Mouse (Mus musculus): ENCODE data around the gene Slc16a3. TPM values are rescaled to one million over a fixed set of nuclear protein-coding genes. Genes with fewer than 3 reads are reported as not detected.

Gene Slc16a3
- total RNA-seq (2023): 470 and 646 TPM in 2 replicates

DNA sequence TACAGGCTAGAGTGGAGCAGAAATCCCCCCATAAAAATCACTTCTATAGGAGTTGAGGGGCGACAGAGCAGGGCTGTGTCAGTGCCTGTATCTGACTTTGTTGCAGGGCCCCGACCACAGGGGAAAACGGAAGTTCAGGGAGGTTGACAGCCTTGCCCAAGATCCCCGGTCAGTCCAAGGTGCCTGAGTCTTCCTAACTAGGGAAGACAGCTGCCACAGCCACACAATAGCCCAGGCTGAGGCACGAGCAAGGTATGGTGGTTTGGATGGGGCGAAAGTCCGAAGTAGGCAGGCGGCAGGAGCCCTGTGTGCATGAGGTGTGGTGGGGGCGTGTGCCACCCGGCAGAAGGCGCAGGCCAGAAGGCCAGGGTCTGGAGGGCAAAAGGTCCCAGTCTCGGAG, at the start of gene Slc16a3:
Slc16a3 (plus strand) TSS at position 153 of the 400 bp plus-strand sequence.

DNA sequence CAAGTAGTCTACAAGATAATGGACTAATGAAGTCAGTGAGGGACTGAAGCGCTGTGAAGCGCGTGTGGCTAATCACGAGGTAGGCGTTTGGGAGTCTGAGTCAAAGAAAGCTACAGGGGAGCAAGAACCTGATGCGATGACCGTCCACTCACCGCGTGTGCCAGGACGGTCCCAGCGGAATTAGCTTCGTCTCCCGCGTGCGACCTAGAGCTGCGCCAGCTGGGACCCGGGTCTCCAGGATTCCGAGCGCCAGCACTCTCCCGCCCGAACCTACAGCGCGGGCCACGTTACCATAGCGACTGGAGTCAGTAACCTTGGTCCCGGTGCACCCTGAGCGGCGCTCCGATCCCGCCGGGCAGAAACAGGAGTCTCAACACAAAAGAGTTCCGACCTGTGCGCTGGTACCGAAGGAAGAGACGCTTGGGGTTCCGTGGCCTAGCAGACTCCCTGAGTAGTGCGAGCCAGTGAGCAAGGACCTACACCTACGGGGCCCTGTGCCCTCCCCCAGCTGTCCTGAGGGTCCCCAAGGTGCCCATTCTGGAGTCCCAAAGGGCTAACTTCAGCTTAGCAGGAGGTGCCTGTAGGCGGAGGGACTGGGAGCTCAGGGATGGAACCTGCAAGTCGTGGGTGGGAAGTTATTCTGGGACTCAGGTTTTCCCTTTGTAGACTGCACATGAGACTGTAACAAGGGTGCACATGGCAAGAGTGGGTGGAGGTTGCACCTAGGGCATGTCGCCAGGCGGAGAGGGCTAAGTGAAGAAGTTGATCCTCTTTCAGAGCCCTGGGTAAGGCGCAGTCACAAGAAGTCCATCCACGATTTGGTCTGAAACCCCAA, 15.5 kb upstream of the Slc16a3 start, which contains the start of gene Ccdc57:
Ccdc57 (minus strand) TSS at position 309 of the 835 bp plus-strand sequence.

DNA sequence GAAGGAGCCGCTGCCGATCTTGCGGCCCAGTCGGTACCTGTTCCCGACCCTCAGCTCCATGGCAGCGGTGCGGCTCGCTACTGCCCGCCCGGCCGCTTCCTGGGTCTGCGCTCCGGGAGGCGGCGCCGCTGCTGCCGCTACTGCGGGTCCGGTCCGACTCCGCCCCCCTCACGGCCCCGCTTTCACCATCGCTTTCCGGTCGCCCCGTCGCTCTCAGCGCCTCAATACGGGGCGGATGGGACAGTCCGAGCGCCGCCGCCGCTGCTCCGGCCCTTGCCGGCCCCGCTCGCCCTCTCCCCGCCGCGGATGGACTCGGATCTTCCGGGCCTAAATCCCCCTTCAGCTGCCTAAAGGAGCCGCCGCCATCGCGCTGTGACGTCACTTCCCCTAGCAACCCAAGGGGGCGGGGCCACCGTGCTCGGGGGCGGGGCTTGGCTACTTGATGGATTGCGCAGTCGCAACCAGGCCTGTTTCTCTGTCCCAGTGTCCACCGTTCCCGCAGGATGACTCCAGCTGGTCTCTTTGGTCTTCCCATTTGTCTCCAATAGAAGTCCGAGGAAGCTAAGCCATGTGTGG, 42.8 kb downstream of the Slc16a3 start, which contains the start of gene Csnk1d:
Csnk1d (minus strand) TSS at position 380 of the 576 bp plus-strand sequence.

Other genes with a start within 250 kb of the Slc16a3 start
- gene Cenpx, start 234.7 kb upstream of the Slc16a3 start, total RNA-seq (2023): 30.2 and 33.5 TPM in 2 replicates
- 9.1 and 10.4 TPM in 2 replicates for gene Lrrc45, start 234.6 kb upstream of the Slc16a3 start, total RNA-seq (2023)
- gene Rac3, start 227.0 kb upstream of the Slc16a3 start, total RNA-seq (2023): 0.88 and 1.2 TPM in 2 replicates
- 5.6 and 6.1 TPM in 2 replicates for gene Dcxr, start 221.2 kb upstream of the Slc16a3 start, total RNA-seq (2023)
- gene Cbr2, start 216.4 kb upstream of the Slc16a3 start, total RNA-seq (2023): 2.3 and 2.9 TPM in 2 replicates
- 36.2 and 41.5 TPM in 2 replicates for gene Hmga1b, start 185.7 kb upstream of the Slc16a3 start, total RNA-seq (2023)
- 12.0 and 12.2 TPM in 2 replicates for gene Rfng, start 164.3 kb upstream of the Slc16a3 start, total RNA-seq (2023)
- gene Gps1, start 164.2 kb upstream of the Slc16a3 start, total RNA-seq (2023): 34.8 and 43.3 TPM in 2 replicates
- 23.4 and 32.1 TPM in 2 replicates for gene Dus1l, start 152.1 kb upstream of the Slc16a3 start, total RNA-seq (2023)
- 18.5 and 25.7 TPM in 2 replicates for gene Fasn, start 123.9 kb upstream of the Slc16a3 start, total RNA-seq (2023)
- gene Ccdc57, start 15.6 kb upstream of the Slc16a3 start, total RNA-seq (2023): 3.4 and 4.2 TPM in 2 replicates
- 144 and 149 TPM in 2 replicates for gene Csnk1d, start 42.9 kb downstream of the Slc16a3 start, total RNA-seq (2023)
- gene Cd7, start 90.9 kb downstream of the Slc16a3 start, total RNA-seq (2023): 1.8 and 2.3 TPM in 2 replicates
- not detected in 2 replicates for gene Sectm1b, start 115.1 kb downstream of the Slc16a3 start, total RNA-seq (2023)
- gene Sectm1a, start 132.7 kb downstream of the Slc16a3 start, total RNA-seq (2023): not detected in 2 replicates
- not detected in 2 replicates for gene Tex19.2, start 170.2 kb downstream of the Slc16a3 start, total RNA-seq (2023)
- not detected in 2 replicates for gene Tex19.1, start 197.7 kb downstream of the Slc16a3 start, total RNA-seq (2023)
- gene Uts2r, start 211.8 kb downstream of the Slc16a3 start, total RNA-seq (2023): not detected in 2 replicates